Mouse (Mus musculus) macrophage (primary cell): ENCODE results near the gene Cplx2. TPM values are rescaled to one million over a fixed set of nuclear protein-coding genes. Genes with fewer than 3 reads are reported as not detected.

Source experiments
- polyA plus RNA-seq: library from polyadenylated mRNA; stranded (reverse); fragments of 250-400 nt; gene quantifications from 3 replicates; pipeline ENCODE4 v1.2.4, GENCODE M21; 2018; ENCODE audit warnings: inconsistent platforms

Gene Cplx2
- polyA plus RNA-seq, 1 experiment from 2014 or later, result not detected

Other genes starting within 250 kb of the Cplx2 start
- gene Hrh2, start 179.2 kb upstream of the Cplx2 start, polyA plus RNA-seq, result 0.34 to 0.64 TPM (median 0.52 TPM) in 3 replicates
- 12.0 to 20.4 TPM (median 17.5 TPM) in 3 replicates for gene Thoc3, start 97.5 kb downstream of the Cplx2 start, polyA plus RNA-seq
- gene Simc1, start 132.4 kb downstream of the Cplx2 start, polyA plus RNA-seq, result 2.8 to 7.0 TPM (median 4.7 TPM) in 3 replicates
- gene 4833439L19Rik, start 194.1 kb downstream of the Cplx2 start, polyA plus RNA-seq, result 57.4 to 59.9 TPM (median 57.6 TPM) in 3 replicates
- 9.2 to 23.9 TPM (median 19.0 TPM) in 3 replicates for gene Arl10, start 203.7 kb downstream of the Cplx2 start, polyA plus RNA-seq
- gene Nop16, start 218.7 kb downstream of the Cplx2 start, polyA plus RNA-seq, result 17.0 to 43.5 TPM (median 34.3 TPM) in 3 replicates
- gene Higd2a, start 218.9 kb downstream of the Cplx2 start, polyA plus RNA-seq, result 73.7 to 134 TPM (median 97.0 TPM) in 3 replicates
- 24.7 to 63.7 TPM (median 59.0 TPM) in 3 replicates for gene Cltb, start 240.0 kb downstream of the Cplx2 start, polyA plus RNA-seq